Mouse (Mus musculus) liver, postnatal 0 days (tissue): ENCODE data around the gene Ccdc91. TPM values are rescaled to one million over a fixed set of nuclear protein-coding genes. Genes with fewer than 3 reads are reported as not detected.

Experiments
- ATAC-seq: fragments of 200-750 bp; cut with Nextera tagmentation; 2 replicates; pipeline ENCODE4 v1.8.0; 2017; ENCODE audit warnings: mild to moderate bottlenecking, moderate library complexity
- DNase-seq: peaks from one replicate; pipeline ENCODE4 v3.0.0-alpha.2; 2016
- H3K27ac ChIP-seq: fragments of 300-500 bp; sonication (generic); 2 replicates; pipeline ENCODE4 v1.5.1; 2014; ENCODE audit warnings: antibody characterized with exemption, moderate library complexity, mild to moderate bottlenecking, low read depth
- H3K27me3 ChIP-seq: fragments of 300-500 bp; sonication (generic); 2 replicates; pipeline ENCODE4 v1.6.1; 2014; ENCODE audit warnings: low read length, control low read depth, mixed read lengths; ENCODE audit not compliant: insufficient read depth
- H3K36me3 ChIP-seq: fragments of 300-500 bp; sonication (generic); replicated peaks from 2 replicates; pipeline ENCODE4 v1.6.1; 2014; ENCODE audit warnings: mild to moderate bottlenecking, control low read depth, low read length, moderate library complexity, mixed read lengths; ENCODE audit not compliant: insufficient read depth
- H3K4me1 ChIP-seq: fragments of 300-500 bp; sonication (generic); 2 replicates; pipeline ENCODE4 v1.6.1; 2014; ENCODE audit warnings: antibody characterized with exemption, mild to moderate bottlenecking, control low read depth; ENCODE audit not compliant: insufficient read depth
- H3K4me2 ChIP-seq: fragments of 300-500 bp; sonication (generic); 2 replicates; pipeline ENCODE4 v1.6.1; 2014; ENCODE audit warnings: low read depth, mild to moderate bottlenecking, low read length, moderate library complexity, mixed read lengths
- H3K4me3 ChIP-seq: fragments of 300-500 bp; sonication (generic); 2 replicates; pipeline ENCODE4 v1.5.1; 2014; ENCODE audit warnings: low read depth, low read length
- H3K9ac ChIP-seq: fragments of 300-500 bp; sonication (generic); replicated peaks from 2 replicates; pipeline ENCODE4 v1.6.1; 2014; ENCODE audit warnings: mild to moderate bottlenecking, moderate library complexity
- H3K9me3 ChIP-seq: fragments of 300-500 bp; sonication (generic); 2 replicates; pipeline ENCODE4 v1.6.1; 2016; ENCODE audit warnings: mild to moderate bottlenecking, control low read depth, low read length, mixed read lengths
- CTCF ChIP-seq: sonication (generic); IDR thresholded peaks from 2 replicates; pipeline ENCODE4 v1.5.1; 2016; ENCODE audit warnings: antibody characterized with exemption, low read depth
- EP300 ChIP-seq: IDR thresholded peaks from 2 replicates; pipeline ENCODE4 v1.6.1; 2016; ENCODE audit warnings: antibody characterized with exemption, low read depth, mild to moderate bottlenecking
- WGBS: fragments of 180-500 bp; shearing (Covaris S2); extraction: QIAGEN DNeasy Blood & Tissue Kit; methylation state at CpG from one replicate; pipeline ENCODE4 v1.1.7; 2014; ENCODE audit not compliant: insufficient replicate concordance; 5-methylcytosine and 5-hydroxymethylcytosine counted together
- polyA plus RNA-seq: library from polyadenylated mRNA; unstranded; fragments of >200 nt; fragmentation: Nextera tagmentation; extraction: Ambion mirVana; gene quantifications from 2 replicates; pipeline ENCODE4 v1.2.1, GENCODE M21; 2015

Gene Ccdc91
- polyA plus RNA-seq, 1 experiment from 2014 or later: 7.7 TPM

GRCm38 (mm10) chr6:147643875-147644274, 168.2 kb downstream of the Ccdc91 start:
- Histone ChIP-seq H3K9me3 (no peaks in the 10 kb centered on the region), H3K4me1 (no peaks in the 10 kb centered on the region), H3K9ac (no peak overlapping the region), H3K36me3 (no peaks in the 10 kb centered on the region), H3K4me2 (no peak overlapping the region), H3K27me3 (no peaks in the 10 kb centered on the region), H3K27ac (no peak overlapping the region), H3K4me3 (no peak overlapping the region)
- ATAC-seq (0 out of 2 replicates have a peak, but pooled peaks have one; percentile 31), DNase-seq (no peak)
- TF ChIP-seq EP300: no peak
- TF ChIP-seq CTCF: no peak
- WGBS: 79% methylated on average over 7 of the region's 7 CpGs

DNA sequence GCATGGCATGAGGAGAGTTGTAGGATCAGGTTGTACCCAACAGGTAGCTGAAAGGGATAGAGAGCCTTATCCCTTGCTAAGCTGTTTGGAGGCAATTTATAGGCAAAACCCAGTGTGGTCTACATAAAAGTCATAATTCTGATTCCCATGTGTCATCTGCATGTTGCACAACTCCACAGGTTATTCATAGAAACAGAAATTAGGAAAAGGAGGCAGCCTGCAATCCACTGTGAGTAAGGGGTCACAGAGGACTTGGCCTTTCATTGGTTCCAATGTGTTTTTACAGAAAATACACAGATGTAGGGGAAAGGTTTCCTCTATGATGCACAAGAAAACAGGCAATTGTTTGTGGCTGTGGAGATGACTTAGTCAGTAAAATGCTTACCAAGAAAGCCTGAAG, 168.8 kb downstream of the Ccdc91 start:
- DNase-seq (no peak), ATAC-seq (no peak)
- Histone ChIP-seq H3K27me3 (no peaks in the 10 kb centered on the region), H3K9me3 (no peaks in the 10 kb centered on the region), H3K4me1 (no peaks in the 10 kb centered on the region), H3K4me2 (no peak overlapping the region), H3K9ac (no peak overlapping the region), H3K27ac (no peak overlapping the region), H3K36me3 (no peaks in the 10 kb centered on the region), H3K4me3 (no peak overlapping the region)
- TF ChIP-seq CTCF: no peak
- no peak for TF ChIP-seq EP300

GRCm38 (mm10) chr6:147646401-147646968, 170.9 kb downstream of the Ccdc91 start:
- no peak overlapping the region for H3K4me2 ChIP-seq
- no peaks in the 10 kb centered on the region for H3K4me1 ChIP-seq
- H3K27ac ChIP-seq: no peak overlapping the region
- H3K9me3 ChIP-seq: no peaks in the 10 kb centered on the region
- H3K4me3 ChIP-seq: no peak overlapping the region
- no peak for TF ChIP-seq EP300
- TF ChIP-seq CTCF: no peak
- DNase-seq (no peak), ATAC-seq (no peak)
- WGBS: 70% methylated on average over 11 of the region's 11 CpGs
- no peak overlapping the region for H3K9ac ChIP-seq
- no peaks in the 10 kb centered on the region for H3K36me3 ChIP-seq
- no peaks in the 10 kb centered on the region for H3K27me3 ChIP-seq

DNA sequence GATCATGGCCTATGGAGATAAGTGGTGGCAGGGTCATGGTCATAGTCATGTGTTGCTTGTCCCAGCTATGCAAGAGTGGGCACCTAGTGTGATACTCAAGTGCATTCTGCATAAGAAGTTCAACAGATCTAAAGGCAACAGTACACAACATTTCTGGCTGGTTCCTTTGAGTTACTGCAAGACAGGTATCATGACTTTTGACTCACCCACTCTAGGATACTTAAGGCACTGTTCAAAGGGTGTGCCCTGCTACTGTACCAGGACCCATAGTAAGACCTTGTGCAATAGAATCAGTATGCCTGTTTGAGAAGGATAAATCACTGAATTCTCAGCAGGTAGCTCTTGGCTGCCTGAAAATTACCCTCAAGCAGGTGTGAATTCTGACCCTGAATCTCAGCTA, 182.4 kb downstream of the Ccdc91 start:
- Histone ChIP-seq H3K27me3 (no peaks in the 10 kb centered on the region), H3K4me3 (no peak overlapping the region), H3K9me3 (no peaks in the 10 kb centered on the region), H3K27ac (no peak overlapping the region), H3K36me3 (no peaks in the 10 kb centered on the region), H3K4me2 (no peak overlapping the region), H3K4me1 (no peaks in the 10 kb centered on the region), H3K9ac (no peak overlapping the region)
- no peak for ATAC-seq
- no peak for DNase-seq
- TF ChIP-seq CTCF: no peak
- TF ChIP-seq EP300: no peak

- Histone ChIP-seq H3K36me3 (no peaks in the 10 kb centered on the region), H3K27me3 (no peaks in the 10 kb centered on the region), H3K4me3 (no peak overlapping the region), H3K4me2 (no peak overlapping the region), H3K9ac (no peak overlapping the region), H3K9me3 (no peaks in the 10 kb centered on the region), H3K4me1 (no peaks in the 10 kb centered on the region), H3K27ac (no peak overlapping the region)
- DNase-seq (no peak), ATAC-seq (no peak)
- no peak for TF ChIP-seq EP300
- TF ChIP-seq CTCF: no peak
- 66% methylated on average over 1 of the region's 1 CpGs for WGBS
Measured at GRCm38 (mm10) chr6:147660718-147661117, 185.1 kb downstream of the Ccdc91 start.

DNA sequence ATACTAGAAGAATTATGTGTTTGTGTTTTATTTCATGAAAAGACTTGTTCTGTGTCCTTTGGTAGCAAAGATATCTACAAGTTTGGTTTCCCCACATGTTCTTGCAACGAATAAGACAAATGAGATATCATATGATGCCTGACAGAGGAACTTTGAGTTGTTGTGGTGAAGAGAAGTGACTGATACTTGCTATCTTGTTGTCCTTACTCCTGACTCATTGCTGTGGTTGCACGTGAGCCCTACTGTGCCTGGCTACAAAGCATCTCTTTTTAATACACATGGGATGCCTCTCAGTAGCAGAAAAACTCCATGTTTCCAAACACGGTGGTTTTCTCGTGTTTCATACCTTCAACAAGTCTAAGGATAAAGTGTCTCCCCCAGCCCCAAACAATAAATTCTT, 186.2 kb downstream of the Ccdc91 start:
- WGBS: 72% methylated on average over 4 of the region's 4 CpGs
- TF ChIP-seq CTCF: no peak
- no peak for TF ChIP-seq EP300

GRCm38 (mm10) chr6:147662610-147663009, 187.0 kb downstream of the Ccdc91 start:
- H3K4me2 ChIP-seq: no peak overlapping the region
- no peak for DNase-seq
- ATAC-seq: no peak
- H3K36me3 ChIP-seq: no peaks in the 10 kb centered on the region
- H3K27me3 ChIP-seq: no peaks in the 10 kb centered on the region
- H3K27ac ChIP-seq: no peak overlapping the region
- no peak overlapping the region for H3K4me3 ChIP-seq
- no peak for TF ChIP-seq EP300
- TF ChIP-seq CTCF: no peak
- no peak overlapping the region for H3K9ac ChIP-seq
- H3K4me1 ChIP-seq: no peaks in the 10 kb centered on the region
- WGBS: 46% methylated on average over 2 of the region's 2 CpGs
- no peaks in the 10 kb centered on the region for H3K9me3 ChIP-seq

More for the DNA sequence above, 186.2 kb downstream of the Ccdc91 start:
- Histone ChIP-seq H3K4me3 (no peak overlapping the region), H3K27me3 (no peaks in the 10 kb centered on the region), H3K4me2 (no peak overlapping the region), H3K36me3 (no peaks in the 10 kb centered on the region), H3K27ac (no peak overlapping the region), H3K4me1 (no peaks in the 10 kb centered on the region), H3K9me3 (no peaks in the 10 kb centered on the region), H3K9ac (no peak overlapping the region)
- no peak for DNase-seq
- no peak for ATAC-seq
